ENCODE assay signal across 25 mouse cellular contexts in genomic region chr13:34924210-34924609, GRCm38 (mm10). TPM values are rescaled to one million over a fixed set of nuclear protein-coding genes. Genes with fewer than 3 reads are reported as not detected.
DNase-seq lines count a peak whose midpoint lies in the region; TF ChIP-seq lines count a peak whose summit lies in the region.
"Had no signal": no experiment of that assay in that cellular context is flagged by ENCODE, and none has a peak within 500 bp of the region (broad histone marks: within the 10 kb centered on the region; RNA-seq: fewer than 3 reads in every experiment).

Fam217a (minus strand) TSS chr13:34924310.
4933417A18Rik (plus strand) TSS chr13:34924409.

- no peak within 1 kb of the TSS for H3K27ac ChIP-seq in testis, adult 2 months (ENCODE audit: control insufficient read depth, insufficient read depth, low read depth, low read length)

- peak; percentile 61 for DNase-seq in heart, adult 11 months
- no peak for DNase-seq in heart, postnatal 10 days
- DNase-seq in testis, postnatal 14 days (ENCODE audit: low spot score): no peak
- DNase-seq: adrenal gland, adult 2 months; adrenal gland, adult 8-10 months; adrenal gland, postnatal 10 days; adrenal gland, postnatal 14 days; adrenal gland, postnatal 25 days; adrenal gland, postnatal 36 days; B cell, adult 2 months; cerebellum, adult 11 months; cerebellum, adult 11-12 months; cerebellum, adult 18-20 months had no signal

- TF ChIP-seq CTCF in testis, adult 2 months (IDR thresholded peaks at IDR 0.05; ENCODE audit: control insufficient read depth, insufficient read depth, insufficient replicate concordance, low read depth, low read length): no peak

- peak; percentile 28; the same call in 1 of the 2 replicates for TF ChIP-seq POLR2A in testis, adult 2 months (IDR thresholded peaks at IDR 0.05; ENCODE audit: control insufficient read depth, low read depth, low read length)

- no peaks in the 10 kb centered on the region for H3K36me3 ChIP-seq in testis, adult 2 months (ENCODE audit: control insufficient read depth, insufficient read depth, low read length)
- H3K36me3 ChIP-seq: G1E had no signal

- no peaks in the 10 kb centered on the region for H3K4me1 ChIP-seq in testis, adult 2 months (ENCODE audit: control insufficient read depth, insufficient read depth, low read length)

- intact Hi-C loops in heart, postnatal 10 days (cut with DNase I): no loop called here

- no peaks in the 10 kb centered on the region for H3K27me3 ChIP-seq in testis, adult 2 months (ENCODE audit: control insufficient read depth, insufficient read depth, low read length)
- H3K27me3 ChIP-seq: CH12.LX had no signal

- H3K4me3 ChIP-seq in testis, adult 2 months (ENCODE audit: control insufficient read depth, low read depth, low read length): peak within 1 kb of the TSS; percentile 53

RNA-seq across cellular contexts. Expression of gene Fam217a, which starts in this region (rescaled TPM):
- under 1 TPM; 0.27 to 0.29 TPM for total RNA-seq in heart, postnatal 10 days (2021)
- 119 and 125 TPM in 2 replicates for polyA plus RNA-seq in testis, adult 2 months (2012; rRNA removed)
- total RNA-seq: CH12.LX, MEL had no signal
- polyA plus RNA-seq: activated CD4-positive, CD25-positive, alpha-beta regulatory T cell, adult 4 months; C2C12; G1E; Patski had no signal

RNA-seq across cellular contexts. Expression of gene 4933417A18Rik, which starts in this region (rescaled TPM):
- not detected for total RNA-seq in heart, postnatal 10 days (2021)
- polyA plus RNA-seq in testis, adult 2 months (2012; rRNA removed): 68.0 and 84.4 TPM in 2 replicates
- total RNA-seq: adrenal gland, adult 18-20 months; adrenal gland, adult 2 months; adrenal gland, adult 8-10 months; adrenal gland, postnatal 10 days; adrenal gland, postnatal 14 days; adrenal gland, postnatal 25 days; adrenal gland, postnatal 36 days; adrenal gland, postnatal 4 days; CH12.LX; ES-E14; G1E; MEL had no signal
- polyA plus RNA-seq: activated CD4-positive, CD25-positive, alpha-beta regulatory T cell, adult 4 months; adrenal gland, adult 2 months; brain, embryonic 14.5 days; C2C12; CD4-positive, CD25-positive, alpha-beta regulatory T cell, adult 4 months; G1E; Patski had no signal
